In the genomic region with DNA sequence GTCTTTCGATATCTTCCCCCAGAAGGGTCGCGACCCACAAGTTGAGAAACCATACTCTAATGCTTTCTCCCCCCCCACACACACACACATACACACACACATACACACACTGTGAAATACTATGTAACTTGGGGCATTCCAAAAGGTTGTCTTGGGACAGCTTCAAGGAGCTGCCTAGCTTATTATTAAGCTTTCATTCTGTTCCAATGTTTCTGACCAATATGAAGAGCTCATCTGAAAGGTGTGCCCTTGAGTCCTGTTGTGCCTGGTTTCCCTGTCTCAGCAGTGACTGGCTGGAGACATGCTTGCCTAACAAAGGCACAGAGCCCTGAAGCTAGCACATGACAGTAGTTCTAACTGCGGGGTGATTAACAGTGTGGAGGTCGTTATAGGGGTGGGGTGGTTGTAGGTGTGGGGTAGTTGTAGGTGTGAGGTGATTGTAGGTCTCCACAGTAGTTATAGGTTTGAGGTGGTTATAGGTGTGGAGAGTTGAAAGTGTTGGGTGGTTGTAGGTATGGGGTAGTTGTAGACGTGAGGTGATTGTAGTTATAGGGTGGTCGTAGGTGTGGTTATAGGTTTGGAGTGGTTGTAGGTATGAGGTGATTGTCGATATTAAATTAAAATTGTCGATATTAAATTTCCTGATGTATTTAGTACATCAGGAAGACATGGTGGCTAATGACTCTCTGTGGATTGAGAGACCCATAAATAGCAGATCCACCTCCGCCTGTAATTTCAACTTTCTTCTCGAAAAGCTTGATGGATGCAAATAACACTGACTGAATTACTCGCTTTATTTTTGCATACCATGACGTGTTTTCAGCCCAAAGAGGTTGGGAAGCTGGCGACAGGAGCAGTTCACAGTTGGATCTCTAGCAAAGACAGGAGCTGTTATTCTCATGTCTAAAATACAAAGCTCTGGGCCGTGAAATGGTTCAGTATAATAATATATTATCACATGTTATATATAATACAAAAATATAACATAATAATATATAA, we compare ENCODE assay signal across 22 mouse cellular contexts.
DNase-seq lines count a peak whose midpoint lies in the region; ATAC-seq lines count a peak whose summit lies in the region.
"Had no signal": no experiment of that assay in that cellular context is flagged by ENCODE, and none has a peak within 500 bp of the region (broad histone marks: within the 10 kb centered on the region; RNA-seq: fewer than 3 reads in every experiment).

No protein-coding gene starts in this region.

- no peak overlapping the region for H3K4me2 ChIP-seq in forebrain, embryonic 11.5 days (ENCODE audit: low read depth, low read length, severe bottlenecking)
- no peak overlapping the region for H3K4me2 ChIP-seq in forebrain, embryonic 16.5 days (ENCODE audit: low read length)
- H3K4me2 ChIP-seq: limb, embryonic 13.5 days; liver, embryonic 11.5 days; lung, embryonic 15.5 days; midbrain, embryonic 11.5 days had no signal

- H3K27ac ChIP-seq in forebrain, embryonic 11.5 days (ENCODE audit: low read depth, low read length), result no peak overlapping the region
- H3K27ac ChIP-seq in forebrain, embryonic 16.5 days (ENCODE audit: low read length), result no peak overlapping the region
- H3K27ac ChIP-seq: hindbrain, embryonic 10.5 days; limb, embryonic 13.5 days; lung, embryonic 15.5 days had no signal

- no peak for DNase-seq in forebrain, embryonic 11.5 days (ENCODE audit: low spot score)
- peak; percentile 5 for DNase-seq in kidney, adult 18-20 months
- DNase-seq in kidney, postnatal 10 days, result no peak
- DNase-seq in kidney, postnatal 36 days, result peak; percentile 23 to 29
- no peak for DNase-seq in kidney, adult 11 months
- peak; percentile 58 for DNase-seq in telencephalon, adult 2 months (ENCODE audit: low read depth, low spot score)
- DNase-seq: adrenal gland, adult 8-10 months; cerebellum, adult 8-10 months; cerebellum, postnatal 25 days; gastrocnemius, postnatal 14 days; heart, postnatal 14 days; thymus, postnatal 14 days had no signal

- no peak overlapping the region for H3K4me3 ChIP-seq in forebrain, embryonic 11.5 days (ENCODE audit: low read depth, low read length)
- H3K4me3 ChIP-seq in forebrain, embryonic 16.5 days (replicated peaks; ENCODE audit: low read length), result no peak overlapping the region
- H3K4me3 ChIP-seq: hindbrain, embryonic 10.5 days; limb, embryonic 13.5 days; lung, embryonic 15.5 days had no signal

- no peaks in the 10 kb centered on the region for H3K9me3 ChIP-seq in forebrain, embryonic 11.5 days (ENCODE audit: control insufficient read depth, low read length)
- H3K9me3 ChIP-seq in forebrain, embryonic 16.5 days (ENCODE audit: control insufficient read depth, low read length), result no peaks in the 10 kb centered on the region
- H3K9me3 ChIP-seq: hindbrain, embryonic 10.5 days; limb, embryonic 13.5 days; lung, embryonic 15.5 days had no signal

- H3K27me3 ChIP-seq in forebrain, embryonic 11.5 days (ENCODE audit: control insufficient read depth, insufficient read depth, low read length), result no peaks in the 10 kb centered on the region
- H3K27me3 ChIP-seq in forebrain, embryonic 16.5 days (replicated peaks; ENCODE audit: control insufficient read depth, insufficient read depth, low read length), result no peaks in the 10 kb centered on the region
- H3K27me3 ChIP-seq: CH12.LX; limb, embryonic 13.5 days; lung, embryonic 15.5 days had no signal

- H3K36me3 ChIP-seq in forebrain, embryonic 11.5 days (ENCODE audit: control insufficient read depth, insufficient read depth, low read length), result no peaks in the 10 kb centered on the region
- H3K36me3 ChIP-seq in forebrain, embryonic 16.5 days (ENCODE audit: control insufficient read depth, insufficient read depth), result no peaks in the 10 kb centered on the region
- H3K36me3 ChIP-seq: hindbrain, embryonic 10.5 days; lung, embryonic 15.5 days had no signal

- H3K4me1 ChIP-seq in forebrain, embryonic 11.5 days (replicated peaks; ENCODE audit: control insufficient read depth, insufficient read depth, low read length), result no peaks in the 10 kb centered on the region
- no peaks in the 10 kb centered on the region for H3K4me1 ChIP-seq in forebrain, embryonic 16.5 days (replicated peaks; ENCODE audit: control insufficient read depth, insufficient read depth, low read length)

- peak; percentile 28; the same call in 1 of the 2 replicates for ATAC-seq in forebrain, embryonic 11.5 days (replicated peaks; ENCODE audit: low FRiP score)
- no peak for ATAC-seq in forebrain, embryonic 16.5 days
- ATAC-seq: forebrain, embryonic 14.5 days; intestine, postnatal 0 days; midbrain, embryonic 16.5 days had no signal

- no peak overlapping the region for H3K9ac ChIP-seq in forebrain, embryonic 11.5 days (ENCODE audit: low read length)
- no peak overlapping the region for H3K9ac ChIP-seq in forebrain, embryonic 16.5 days (replicated peaks; ENCODE audit: low read depth, low read length)
- H3K9ac ChIP-seq: limb, embryonic 13.5 days; lung, embryonic 15.5 days had no signal

- 93% methylated on average over 15 of the region's 15 CpGs for WGBS in forebrain, embryonic 11.5 days
- 93% methylated on average over 15 of the region's 15 CpGs for WGBS in forebrain, embryonic 16.5 days

Comparison
In these comparisons a context has a peak if more than half of its experiments do, and no peak if none do; other contexts are left out.
1. DNase-seq: peak in kidney, adult 18-20 months (single experiment), kidney, postnatal 36 days (2 of 2) and telencephalon, adult 2 months (single experiment); none in forebrain, embryonic 11.5 days (single experiment), kidney, postnatal 10 days (single experiment) and kidney, adult 11 months (single experiment).